Mouse (Mus musculus) brain, embryonic 18.5 days (tissue): ENCODE results near the gene Wars2.

Source experiments
- DNase-seq: peaks from one replicate; pipeline ENCODE4 v3.0.0-alpha.2; 2012; ENCODE audit warnings: low read depth, low spot score

The Wars2 gene

GRCm38 (mm10) chr3:99188097-99188496, 47.2 kb downstream of the Wars2 start:
- DNase-seq = no peak

- no peak for DNase-seq
Observed at GRCm38 (mm10) chr3:99193576-99193975, 52.7 kb downstream of the Wars2 start.

GRCm38 (mm10) chr3:99203331-99203730, 62.5 kb downstream of the Wars2 start:
- no peak for DNase-seq

- DNase-seq = no peak
Observed at GRCm38 (mm10) chr3:99208416-99208815, 67.5 kb downstream of the Wars2 start.

GRCm38 (mm10) chr3:99211105-99211698, 70.3 kb downstream of the Wars2 start:
- DNase-seq = no peak

- DNase-seq = no peak
Observed at GRCm38 (mm10) chr3:99227807-99228206, 86.9 kb downstream of the Wars2 start.

GRCm38 (mm10) chr3:99233393-99234318, 92.8 kb downstream of the Wars2 start:
- no peak for DNase-seq

GRCm38 (mm10) chr3:99234319-99234869, 93.5 kb downstream of the Wars2 start:
- DNase-seq = no peak

GRCm38 (mm10) chr3:99235116-99235803, 94.4 kb downstream of the Wars2 start:
- no peak for DNase-seq

GRCm38 (mm10) chr3:99235804-99236755, 95.2 kb downstream of the Wars2 start:
- DNase-seq = no peak

- DNase-seq = no peak
Observed at GRCm38 (mm10) chr3:99238691-99239090, 97.8 kb downstream of the Wars2 start.

GRCm38 (mm10) chr3:99239301-99240045, 98.6 kb downstream of the Wars2 start:
- no peak for DNase-seq

- no peak for DNase-seq
Observed at GRCm38 (mm10) chr3:99240213-99240720, 99.4 kb downstream of the Wars2 start, which contains the start of gene Tbx15. Gene Tbx15, plus strand, starts transcription at chr3:99240381.

- no peak for DNase-seq
Observed at GRCm38 (mm10) chr3:99240811-99241738, 100.2 kb downstream of the Wars2 start.

GRCm38 (mm10) chr3:99242481-99242880, 101.6 kb downstream of the Wars2 start:
- DNase-seq = no peak

GRCm38 (mm10) chr3:99245341-99245740, 104.5 kb downstream of the Wars2 start:
- DNase-seq = no peak

GRCm38 (mm10) chr3:99246629-99247028, 105.8 kb downstream of the Wars2 start:
- no peak for DNase-seq

GRCm38 (mm10) chr3:99247586-99247985, 106.7 kb downstream of the Wars2 start:
- DNase-seq = no peak
